In genomic region chr6:136013556-136014380, GRCm38 (mm10) we compare ENCODE assay signal across 16 mouse cellular contexts.
"Had no signal": no experiment of that assay in that cellular context is flagged by ENCODE, and none has a peak within 500 bp of the region (broad histone marks: within the 10 kb centered on the region; RNA-seq: fewer than 3 reads in every experiment).

No protein-coding gene starts in this region.

- H3K27ac ChIP-seq: kidney, postnatal 0 days; liver, embryonic 15.5 days; lung, embryonic 15.5 days; midbrain, embryonic 10.5 days; neural tube, embryonic 15.5 days; stomach, postnatal 0 days had no signal

- H3K4me3 ChIP-seq: limb, embryonic 13.5 days; liver, embryonic 15.5 days; lung, embryonic 15.5 days; midbrain, embryonic 10.5 days; myocyte; neural tube, embryonic 15.5 days had no signal

- DNase-seq: kidney, adult 11 months; kidney, adult 9 months; kidney, postnatal 36 days; left cerebral cortex, postnatal 4 days; lung, postnatal 36 days; midbrain, embryonic 14.5 days; right cerebral cortex, adult 18-20 months; thymus, postnatal 4 days had no signal
